Mouse (Mus musculus) neural tube, embryonic 13.5 days (tissue): Measurements from ENCODE around the gene Mmp20. TPM values are rescaled to one million over a fixed set of nuclear protein-coding genes. Genes with fewer than 3 reads are reported as not detected.
A peak's percentile ranks its signal among the peaks of the same experiment; 100 is the strongest.

ENCODE experiments used
- ATAC-seq: fragments of 200-750 bp; cut with Nextera tagmentation; 2 replicates; pipeline ENCODE4 v1.8.0; 2017; ENCODE audit warnings: low read depth, mild to moderate bottlenecking, moderate TSS enrichment, moderate library complexity
- H3K27ac ChIP-seq: fragments of 300-500 bp; sonication (generic); replicated peaks from 2 replicates; pipeline ENCODE4 v1.5.1; 2015; ENCODE audit warnings: moderate library complexity, mild to moderate bottlenecking, inconsistent platforms
- H3K27me3 ChIP-seq: fragments of 300-500 bp; sonication (generic); 2 replicates; pipeline ENCODE4 v1.6.1; 2015; ENCODE audit warnings: mild to moderate bottlenecking, inconsistent platforms
- H3K36me3 ChIP-seq: fragments of 300-500 bp; sonication (generic); 2 replicates; pipeline ENCODE4 v1.6.1; 2015; ENCODE audit warnings: mild to moderate bottlenecking, inconsistent platforms
- H3K4me1 ChIP-seq: fragments of 300-500 bp; sonication (generic); replicated peaks from 2 replicates; pipeline ENCODE4 v1.6.1; 2015; ENCODE audit warnings: inconsistent platforms
- H3K4me2 ChIP-seq: fragments of 300-500 bp; sonication (generic); 2 replicates; pipeline ENCODE4 v1.6.1; 2015; ENCODE audit warnings: inconsistent platforms, mild to moderate bottlenecking, moderate library complexity
- H3K4me3 ChIP-seq: fragments of 300-500 bp; sonication (generic); 2 replicates; pipeline ENCODE4 v1.5.1; 2015; ENCODE audit warnings: mild to moderate bottlenecking, inconsistent platforms
- H3K9ac ChIP-seq: fragments of 300-500 bp; sonication (generic); 2 replicates; pipeline ENCODE4 v1.6.1; 2015; ENCODE audit warnings: moderate library complexity, mild to moderate bottlenecking, inconsistent platforms
- H3K9me3 ChIP-seq: fragments of 300-500 bp; sonication (generic); 2 replicates; pipeline ENCODE4 v1.6.1; 2016; ENCODE audit warnings: inconsistent platforms
- WGBS: fragments of 180-500 bp; shearing (Covaris S2); methylation state at CpG from one replicate; pipeline ENCODE4 v1.1.7; 2015; 5-methylcytosine and 5-hydroxymethylcytosine counted together
- polyA plus RNA-seq: library from polyadenylated mRNA; unstranded; fragments of >200 nt; fragmentation: Nextera tagmentation; extraction: Ambion mirVana; gene quantifications from 2 replicates; pipeline ENCODE4 v1.2.1, GENCODE M21; 2015

The Mmp20 gene
- polyA plus RNA-seq = not detected in 2 replicates

DNA sequence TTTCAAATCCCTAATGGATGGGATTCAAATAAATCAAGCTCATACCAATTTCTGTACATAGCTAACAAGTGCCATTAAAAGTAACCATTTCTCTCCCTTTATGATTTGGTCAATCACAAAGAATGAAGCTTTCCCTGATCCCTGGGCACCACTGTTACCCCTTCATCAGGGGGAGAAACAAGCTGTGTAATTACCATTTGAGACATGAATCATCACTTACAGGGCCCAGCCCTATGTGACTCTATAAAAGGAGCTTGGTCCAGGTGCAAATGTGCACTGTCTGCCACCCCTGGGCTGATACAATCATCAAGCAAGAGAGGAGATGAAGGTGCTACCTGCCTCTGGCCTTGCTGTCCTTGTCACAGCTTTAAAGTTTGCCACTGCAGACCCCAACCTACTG, at the start of gene Mmp20:
Mmp20 (plus strand) TSS at position 301 of the 400 bp plus-strand sequence.
- Histone ChIP-seq H3K4me3 (no peak within 1 kb of the TSS), H3K27ac (no peak within 1 kb of the TSS), H3K9ac (no peak within 1 kb of the TSS), H3K27me3 (no peaks in the 10 kb centered on the region), H3K4me1 (no peaks in the 10 kb centered on the region), H3K9me3 (no peaks in the 10 kb centered on the region), H3K36me3 (no peaks in the 10 kb centered on the region), H3K4me2 (no peak within 1 kb of the TSS)
- no peak for ATAC-seq

DNA sequence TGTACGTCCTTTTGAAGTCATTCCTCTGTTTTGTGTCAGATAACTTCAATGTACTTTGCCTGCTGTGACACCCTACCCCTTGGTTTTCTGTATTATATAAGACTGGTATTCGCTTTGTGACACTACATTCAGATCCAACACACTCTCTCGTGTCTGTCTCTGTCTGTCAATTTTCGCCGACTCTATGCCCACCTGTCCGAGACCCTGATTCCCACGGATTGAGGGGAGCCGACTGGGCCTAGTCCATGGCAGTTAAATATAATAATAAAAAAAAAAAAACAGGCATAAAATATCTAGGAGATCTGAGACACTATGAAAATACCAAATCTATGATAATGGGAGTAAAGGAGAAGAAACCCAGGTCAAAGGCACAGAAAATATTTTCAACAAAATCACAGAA, 38.0 kb upstream of the Mmp20 start:
- Histone ChIP-seq H3K27me3 (no peaks in the 10 kb centered on the region), H3K4me1 (no peaks in the 10 kb centered on the region; the same call in 1 of the 2 replicates), H3K4me3 (no peak overlapping the region), H3K4me2 (no peak overlapping the region), H3K9ac (no peak overlapping the region), H3K9me3 (no peaks in the 10 kb centered on the region), H3K27ac (no peak overlapping the region), H3K36me3 (no peaks in the 10 kb centered on the region)
- ATAC-seq = no peak
- WGBS = 73% methylated on average over 8 of the region's 8 CpGs

DNA sequence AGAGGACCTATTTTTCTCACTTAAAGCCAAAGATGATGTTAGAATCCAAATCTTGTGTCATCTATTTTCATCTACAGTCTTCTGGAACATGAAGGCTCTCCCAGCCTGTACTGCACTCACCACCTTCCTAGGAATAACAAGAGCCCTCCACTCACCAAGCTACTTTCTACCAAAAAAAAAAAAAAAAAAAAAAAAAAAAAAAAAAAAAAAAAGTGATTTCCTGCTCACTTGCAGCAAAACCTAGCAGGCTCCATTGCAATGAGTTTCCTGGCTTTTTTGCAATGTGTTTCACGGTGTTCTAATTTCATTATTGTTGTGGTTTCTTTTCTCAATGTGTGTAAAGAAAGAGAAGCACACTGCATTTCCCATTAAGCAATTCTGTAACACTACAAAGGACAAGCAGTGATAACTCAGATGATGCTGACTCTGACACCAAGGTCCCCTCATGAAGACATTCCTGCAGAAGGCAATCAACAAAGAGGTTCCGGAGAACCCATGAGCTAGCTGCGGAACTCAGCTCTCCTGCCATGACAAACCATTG, 34.7 kb upstream of the Mmp20 start:
- 89% methylated on average over 3 of the region's 3 CpGs for WGBS
- H3K9me3 ChIP-seq = no peaks in the 10 kb centered on the region
- H3K27me3 ChIP-seq = no peaks in the 10 kb centered on the region
- no peak overlapping the region for H3K4me3 ChIP-seq
- no peak overlapping the region for H3K4me2 ChIP-seq
- no peak overlapping the region for H3K27ac ChIP-seq
- no peaks in the 10 kb centered on the region for H3K36me3 ChIP-seq
- ATAC-seq = no peak
- no peak overlapping the region for H3K9ac ChIP-seq
- no peaks in the 10 kb centered on the region; the same call in 1 of the 2 replicates for H3K4me1 ChIP-seq

DNA sequence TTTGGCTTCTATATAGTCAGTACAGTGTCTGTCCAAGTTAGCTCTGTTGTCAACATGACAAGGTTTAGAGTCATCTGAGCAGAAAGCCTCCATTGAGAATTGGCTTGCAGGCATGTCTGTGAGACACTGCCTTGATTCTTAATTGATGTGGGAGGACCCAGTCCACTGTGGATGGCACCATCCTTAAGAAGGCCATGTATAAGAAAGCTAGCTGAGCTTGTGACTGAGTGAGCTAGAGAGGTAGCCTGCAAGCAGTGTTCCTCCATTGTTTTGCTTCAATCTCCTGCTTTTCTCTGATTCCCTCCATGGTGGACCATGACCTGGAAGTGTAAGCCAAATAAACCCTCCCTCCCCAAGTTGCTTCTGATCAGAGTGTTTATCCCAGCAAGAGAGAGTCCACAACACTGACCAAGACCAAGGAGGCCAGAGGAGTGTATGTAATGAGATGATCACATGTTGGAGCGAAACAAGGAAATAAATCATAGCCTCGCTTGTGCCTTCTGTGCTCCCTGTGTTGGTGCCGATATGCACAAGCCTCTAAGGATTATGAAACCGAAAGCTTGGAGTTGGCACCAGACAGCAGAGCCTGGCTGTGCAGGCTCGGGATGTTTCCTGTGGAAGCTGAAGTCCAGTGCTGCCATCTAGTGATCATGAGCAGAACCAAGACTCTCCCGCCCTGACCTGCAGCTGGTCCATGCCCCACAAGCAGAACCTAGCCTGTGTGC, 33.1 kb upstream of the Mmp20 start:
- H3K4me1 ChIP-seq = no peaks in the 10 kb centered on the region; the same call in 1 of the 2 replicates
- 16% methylated on average over 6 of the region's 6 CpGs for WGBS
- H3K9ac ChIP-seq = peak overlapping the region; percentile 58; the same call in 1 of the 2 replicates
- H3K36me3 ChIP-seq = no peaks in the 10 kb centered on the region
- ATAC-seq = peak; percentile 99
- H3K27ac ChIP-seq = no peak overlapping the region
- peak overlapping the region; percentile 52 for H3K4me2 ChIP-seq
- no peaks in the 10 kb centered on the region for H3K27me3 ChIP-seq
- H3K4me3 ChIP-seq = peak overlapping the region; percentile 32
- H3K9me3 ChIP-seq = no peaks in the 10 kb centered on the region

DNA sequence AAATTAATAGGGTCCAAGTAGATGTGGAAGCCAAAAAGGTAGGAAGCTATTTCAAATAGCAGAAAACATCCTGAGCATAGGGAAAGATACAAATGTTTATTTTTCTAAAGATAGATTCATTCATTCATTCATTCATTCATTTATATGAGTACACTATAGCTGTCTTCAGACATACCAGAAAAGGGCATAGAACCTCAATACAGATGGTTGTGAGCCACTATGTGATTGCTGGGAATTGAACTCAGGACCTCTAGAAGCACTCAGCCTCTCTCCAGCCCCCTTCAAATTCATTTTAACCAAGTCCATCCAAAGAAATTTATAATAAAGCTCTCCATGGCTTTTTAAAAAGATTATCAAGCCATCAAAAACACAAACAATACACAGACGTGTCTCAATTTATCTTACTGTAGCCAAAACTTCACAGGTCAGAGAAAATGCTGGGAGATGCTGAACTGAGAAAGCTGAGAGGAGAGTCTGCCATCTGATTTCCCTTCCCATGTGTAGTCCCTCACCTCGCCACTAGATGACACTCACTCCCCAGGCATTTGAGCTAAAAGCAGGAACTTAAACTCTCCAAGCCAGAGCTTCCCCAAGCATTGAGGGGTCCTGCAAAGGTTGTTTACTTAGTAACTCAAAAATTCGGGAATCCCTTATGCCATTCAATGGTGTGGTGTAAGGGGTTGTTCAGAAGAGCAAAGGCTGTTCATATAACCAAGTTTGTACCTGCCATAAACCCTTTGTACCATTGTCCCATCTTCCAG, 24.9 kb upstream of the Mmp20 start:
- WGBS = 5% methylated on average over 3 of the region's 3 CpGs
- Histone ChIP-seq H3K4me3 (no peak overlapping the region), H3K4me1 (no peaks in the 10 kb centered on the region), H3K9me3 (no peaks in the 10 kb centered on the region), H3K27me3 (no peaks in the 10 kb centered on the region), H3K36me3 (no peaks in the 10 kb centered on the region), H3K27ac (no peak overlapping the region), H3K4me2 (no peak overlapping the region), H3K9ac (no peak overlapping the region)
- ATAC-seq = peak; percentile 53

DNA sequence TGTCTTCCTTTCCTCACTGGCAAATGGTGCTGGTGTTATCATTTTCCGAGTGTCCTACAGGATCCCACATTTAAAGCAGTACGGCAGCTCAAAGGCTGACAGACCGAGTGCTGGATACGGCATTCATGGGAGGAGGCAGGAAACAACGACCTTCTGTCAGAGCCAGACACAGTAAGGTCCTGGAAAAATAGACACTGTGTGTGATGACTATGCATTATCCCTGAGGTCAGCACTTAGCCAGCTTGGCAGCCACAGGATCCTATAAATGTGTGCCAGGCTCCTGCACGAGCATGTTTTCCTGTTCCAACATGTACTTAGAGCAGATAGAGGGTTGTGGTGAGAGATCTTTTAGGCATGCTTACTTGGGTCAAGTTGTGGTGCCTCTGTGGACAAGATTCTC, 24.0 kb upstream of the Mmp20 start:
- no peak for ATAC-seq
- no peaks in the 10 kb centered on the region for H3K36me3 ChIP-seq
- no peak overlapping the region for H3K4me3 ChIP-seq
- 68% methylated on average over 6 of the region's 6 CpGs for WGBS
- no peaks in the 10 kb centered on the region for H3K9me3 ChIP-seq
- no peak overlapping the region for H3K4me2 ChIP-seq
- H3K9ac ChIP-seq = no peak overlapping the region
- H3K27me3 ChIP-seq = no peaks in the 10 kb centered on the region
- H3K27ac ChIP-seq = no peak overlapping the region
- H3K4me1 ChIP-seq = no peaks in the 10 kb centered on the region

DNA sequence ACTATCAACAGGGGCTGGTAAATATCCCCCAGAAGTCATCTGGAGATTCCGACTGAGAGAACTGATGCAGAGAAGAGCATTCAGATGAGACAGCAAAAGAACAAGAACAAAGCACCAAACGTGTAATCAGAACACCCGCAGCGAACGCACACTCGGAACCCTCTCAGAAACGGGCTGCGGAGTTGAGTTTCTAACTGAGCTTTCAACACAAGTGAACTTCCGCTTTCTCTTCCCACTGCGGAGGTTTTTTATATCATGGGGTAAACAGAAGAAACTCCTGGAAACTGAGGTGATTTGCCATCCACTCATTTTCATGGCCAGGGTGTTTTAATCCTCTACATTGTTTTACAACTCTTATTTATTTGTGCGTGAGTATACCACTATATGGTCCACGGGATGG, 22.4 kb upstream of the Mmp20 start:
- Histone ChIP-seq H3K4me1 (no peaks in the 10 kb centered on the region), H3K9ac (no peak overlapping the region), H3K4me3 (no peak overlapping the region), H3K4me2 (no peak overlapping the region), H3K27me3 (no peaks in the 10 kb centered on the region), H3K27ac (no peak overlapping the region), H3K36me3 (no peaks in the 10 kb centered on the region), H3K9me3 (no peaks in the 10 kb centered on the region)
- no peak for ATAC-seq
- 91% methylated on average over 12 of the region's 12 CpGs for WGBS

DNA sequence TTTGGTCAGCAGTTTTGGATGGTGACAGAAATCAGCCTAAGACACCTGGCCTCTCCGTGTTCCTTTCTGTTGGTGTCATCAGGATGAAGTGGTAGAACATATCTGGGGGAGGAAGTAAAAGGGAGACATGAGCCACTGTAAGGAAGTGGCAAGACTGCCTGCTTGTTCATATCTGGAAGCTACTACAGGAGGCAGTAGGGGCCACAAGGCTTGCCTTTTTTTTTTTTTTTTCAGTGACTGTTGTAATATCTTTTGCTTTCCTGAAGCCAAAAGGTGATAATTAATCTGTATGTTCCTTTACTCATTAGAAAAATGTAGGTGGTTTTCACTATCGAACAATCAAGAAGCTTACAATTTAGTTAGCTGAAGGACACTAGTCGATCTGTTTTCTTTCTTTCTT, 5.4 kb upstream of the Mmp20 start:
- Histone ChIP-seq H3K27me3 (no peaks in the 10 kb centered on the region), H3K4me2 (no peak overlapping the region), H3K27ac (no peak overlapping the region), H3K4me3 (no peak overlapping the region), H3K36me3 (no peaks in the 10 kb centered on the region), H3K9me3 (no peaks in the 10 kb centered on the region), H3K9ac (no peak overlapping the region), H3K4me1 (no peaks in the 10 kb centered on the region)
- ATAC-seq = no peak
- WGBS = 82% methylated on average over 3 of the region's 3 CpGs

DNA sequence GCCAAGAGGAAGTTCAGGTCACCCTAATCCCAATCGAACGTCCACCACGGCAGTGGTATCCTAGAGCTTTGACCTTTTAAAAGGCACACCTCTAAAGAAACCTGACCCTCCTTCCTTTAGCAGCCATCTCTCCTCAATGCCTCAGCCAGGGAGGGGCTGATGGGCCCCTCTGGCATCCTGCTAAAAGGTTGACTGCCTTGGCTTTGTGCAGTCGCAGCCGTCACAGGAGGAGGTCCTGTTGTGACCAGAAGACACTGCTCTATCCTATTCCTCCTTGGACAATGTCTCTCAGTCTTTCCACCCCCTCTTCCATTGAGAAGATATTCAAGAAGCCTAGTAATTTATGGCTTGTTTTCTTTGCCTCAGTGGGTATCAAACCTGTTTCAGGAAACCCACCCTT, 5.9 kb downstream of the Mmp20 start:
- no peak for ATAC-seq
- WGBS = 15% methylated on average over 5 of the region's 5 CpGs

DNA sequence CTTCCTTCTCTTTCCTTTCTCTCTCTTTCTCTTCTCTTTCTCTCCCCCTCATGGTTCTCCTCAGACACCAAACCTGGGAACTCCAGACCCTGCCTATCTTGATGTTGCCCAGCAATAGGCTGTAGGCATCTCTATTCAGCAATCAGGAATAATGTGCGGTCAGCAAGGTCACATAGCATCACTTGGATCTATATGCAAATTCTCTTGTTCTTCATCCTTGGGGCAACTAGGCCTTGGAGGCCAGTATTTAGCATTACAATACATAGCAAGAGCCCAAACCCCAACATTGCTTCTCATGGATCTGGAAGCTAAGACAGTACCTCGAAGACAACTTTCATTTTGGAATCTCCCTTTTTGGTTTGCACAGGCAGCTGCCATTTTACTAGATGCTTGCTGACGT, 19.9 kb downstream of the Mmp20 start:
- Histone ChIP-seq H3K9me3 (no peaks in the 10 kb centered on the region), H3K27ac (no peak overlapping the region), H3K4me1 (no peaks in the 10 kb centered on the region), H3K36me3 (no peaks in the 10 kb centered on the region), H3K4me3 (no peak overlapping the region), H3K27me3 (no peaks in the 10 kb centered on the region), H3K4me2 (no peak overlapping the region), H3K9ac (no peak overlapping the region)
- WGBS = 82% methylated on average over 3 of the region's 3 CpGs
- ATAC-seq = no peak

More for the DNA sequence above, 5.9 kb downstream of the Mmp20 start:
- no peak overlapping the region for H3K9ac ChIP-seq
- H3K27me3 ChIP-seq = no peaks in the 10 kb centered on the region
- H3K4me1 ChIP-seq = no peaks in the 10 kb centered on the region
- no peak overlapping the region for H3K4me3 ChIP-seq
- no peak overlapping the region for H3K27ac ChIP-seq
- H3K36me3 ChIP-seq = no peaks in the 10 kb centered on the region
- H3K9me3 ChIP-seq = no peaks in the 10 kb centered on the region
- no peak overlapping the region for H3K4me2 ChIP-seq

DNA sequence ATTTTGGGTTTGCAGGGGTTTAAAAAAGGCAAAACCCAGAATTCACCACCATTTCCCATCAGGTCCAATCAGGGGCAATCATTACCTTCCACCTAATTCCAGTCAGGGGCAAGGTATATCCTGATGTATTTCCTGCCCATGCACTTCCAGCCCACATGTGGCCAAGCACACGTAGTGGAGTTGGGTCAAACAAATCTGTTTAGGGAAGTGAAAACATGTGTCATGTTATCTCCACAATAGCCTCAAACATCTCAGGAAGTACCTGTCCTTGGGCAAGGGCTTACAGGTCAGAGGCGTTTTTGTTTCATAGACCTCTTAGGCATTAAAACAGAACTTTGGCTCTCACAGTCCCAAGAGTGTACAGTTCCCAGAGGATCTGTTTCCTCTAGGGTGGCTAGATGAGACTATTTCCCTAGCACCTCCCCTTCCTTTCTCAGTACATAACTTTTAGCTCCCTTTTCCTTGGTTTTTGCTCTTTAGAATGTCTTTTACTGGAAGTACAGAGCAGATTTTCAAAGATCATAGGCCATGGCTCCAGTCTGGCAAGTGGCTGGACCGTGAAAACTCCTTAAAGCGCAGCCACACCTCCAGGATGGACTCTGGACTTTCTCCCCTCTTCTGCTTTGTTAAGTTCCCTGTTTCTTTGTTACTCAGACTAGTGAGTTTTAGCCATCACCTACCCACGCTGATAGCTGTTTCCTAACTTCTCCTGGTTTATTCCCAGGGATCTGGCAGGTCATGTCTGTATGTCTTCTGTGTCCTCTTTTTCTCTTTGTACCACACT, 22.6 kb downstream of the Mmp20 start:
- Histone ChIP-seq H3K36me3 (no peaks in the 10 kb centered on the region), H3K4me2 (no peak overlapping the region), H3K27me3 (no peaks in the 10 kb centered on the region), H3K9me3 (no peaks in the 10 kb centered on the region), H3K4me1 (no peaks in the 10 kb centered on the region), H3K4me3 (no peak overlapping the region), H3K9ac (no peak overlapping the region), H3K27ac (no peak overlapping the region)
- no peak for ATAC-seq
- WGBS = 84% methylated on average over 5 of the region's 5 CpGs
